Mouse (Mus musculus) liver, embryonic 11.5 days (tissue): ENCODE data around the gene Nsf. TPM values are rescaled to one million over a fixed set of nuclear protein-coding genes. Genes with fewer than 3 reads are reported as not detected.
A peak's percentile ranks its signal among the peaks of the same experiment; 100 is the strongest.

Source experiments
- ATAC-seq: fragments of 200-750 bp; cut with Nextera tagmentation; replicated peaks from 2 replicates; pipeline ENCODE4 v1.8.0; 2017; ENCODE audit warnings: moderate number of reproducible peaks, mild to moderate bottlenecking, moderate TSS enrichment, moderate library complexity; ENCODE audit not compliant: low FRiP score
- DNase-seq: peaks from one replicate; pipeline ENCODE4 v3.0.0-alpha.2; 2017; ENCODE audit warnings: low spot score
- H3K27ac ChIP-seq: fragments of 300-500 bp; sonication (generic); 2 replicates; pipeline ENCODE4 v1.5.1; 2014; ENCODE audit warnings: mild to moderate bottlenecking, low read depth, low read length, control low read depth
- H3K27me3 ChIP-seq: fragments of 300-500 bp; sonication (generic); replicated peaks from 2 replicates; pipeline ENCODE4 v1.6.1; 2014; ENCODE audit warnings: low read length, mixed read lengths; ENCODE audit not compliant: control insufficient read depth, insufficient read depth
- H3K36me3 ChIP-seq: fragments of 300-500 bp; sonication (generic); 2 replicates; pipeline ENCODE4 v1.6.1; 2014; ENCODE audit warnings: mild to moderate bottlenecking, low read length, moderate library complexity, mixed read lengths; ENCODE audit not compliant: control insufficient read depth, insufficient read depth
- H3K4me1 ChIP-seq: fragments of 300-500 bp; sonication (generic); replicated peaks from 2 replicates; pipeline ENCODE4 v1.6.1; 2014; ENCODE audit warnings: low read length, mixed read lengths; ENCODE audit not compliant: control insufficient read depth, insufficient read depth
- H3K4me2 ChIP-seq: fragments of 300-500 bp; sonication (generic); 2 replicates; pipeline ENCODE4 v1.6.1; 2014; ENCODE audit warnings: mild to moderate bottlenecking, control low read depth, moderate library complexity
- H3K4me3 ChIP-seq: fragments of 300-500 bp; sonication (generic); 2 replicates; pipeline ENCODE4 v1.5.1; 2014; ENCODE audit warnings: low read depth, low read length, control low read depth
- H3K9ac ChIP-seq: fragments of 300-500 bp; sonication (generic); 2 replicates; pipeline ENCODE4 v1.6.1; 2014; ENCODE audit warnings: low read depth, low read length, control low read depth
- H3K9me3 ChIP-seq: fragments of 300-500 bp; sonication (generic); 2 replicates; pipeline ENCODE4 v1.6.1; 2016; ENCODE audit warnings: low read length, inconsistent platforms, mixed read lengths; ENCODE audit not compliant: control insufficient read depth
- WGBS: fragments of 180-500 bp; shearing (Covaris S2); extraction: QIAGEN DNeasy Blood & Tissue Kit; methylation state at CpG from one replicate; pipeline ENCODE4 v1.1.7; 2014; 5-methylcytosine and 5-hydroxymethylcytosine counted together
- polyA plus RNA-seq: library from polyadenylated mRNA; unstranded; fragments of >200 nt; fragmentation: Nextera tagmentation; extraction: Ambion mirVana; gene quantifications from 2 replicates; pipeline ENCODE4 v1.2.1, GENCODE M21; 2014

Gene Nsf
- polyA plus RNA-seq, 1 experiment from 2014 or later, result 50.3 TPM

DNA sequence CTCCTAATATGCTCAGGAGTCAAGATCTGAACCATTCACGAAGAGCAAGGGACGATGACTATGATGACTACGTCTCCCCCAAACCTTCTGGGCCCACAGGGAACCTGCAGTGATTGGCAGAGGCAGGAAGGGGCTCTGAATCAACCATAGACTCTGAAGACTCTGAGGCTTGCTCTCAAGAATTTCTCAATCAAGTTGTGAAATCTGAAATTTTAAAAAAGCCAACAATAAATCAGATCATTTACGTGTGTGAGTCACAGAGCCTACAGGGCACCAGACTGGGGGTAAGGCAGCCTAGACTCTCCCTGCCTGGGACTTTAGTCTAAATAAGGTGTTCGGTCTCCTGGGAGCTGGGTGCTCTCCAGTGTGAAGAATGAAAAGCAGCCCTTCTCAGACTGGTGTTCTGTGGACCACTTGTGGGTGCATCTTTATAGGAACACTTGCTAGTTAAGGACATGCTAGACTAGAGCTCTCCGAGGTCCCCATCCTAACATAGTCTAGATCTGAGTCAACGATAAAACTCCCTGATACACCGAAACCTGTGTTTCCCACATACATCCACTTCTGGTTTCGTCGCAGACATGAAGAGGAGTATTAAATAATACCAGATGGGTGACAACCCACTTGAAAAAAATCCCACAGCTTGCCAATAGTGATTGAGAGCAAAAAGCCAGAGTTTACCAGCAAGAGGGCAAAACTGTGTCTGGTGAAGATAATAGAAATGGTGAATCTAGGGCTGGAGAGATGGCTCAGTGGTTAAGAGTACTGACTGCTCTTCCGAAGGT, 56.7 kb downstream of the Nsf start:
- H3K4me1 ChIP-seq, result no peaks in the 10 kb centered on the region
- 87% methylated on average over 11 of the region's 11 CpGs for WGBS
- H3K4me2 ChIP-seq, result no peak overlapping the region
- H3K27ac ChIP-seq, result no peak overlapping the region
- H3K9ac ChIP-seq, result no peak overlapping the region
- ATAC-seq (no peak), DNase-seq (no peak)
- no peaks in the 10 kb centered on the region for H3K36me3 ChIP-seq
- H3K4me3 ChIP-seq, result no peak overlapping the region
- no peaks in the 10 kb centered on the region for H3K9me3 ChIP-seq
- no peaks in the 10 kb centered on the region for H3K27me3 ChIP-seq

DNA sequence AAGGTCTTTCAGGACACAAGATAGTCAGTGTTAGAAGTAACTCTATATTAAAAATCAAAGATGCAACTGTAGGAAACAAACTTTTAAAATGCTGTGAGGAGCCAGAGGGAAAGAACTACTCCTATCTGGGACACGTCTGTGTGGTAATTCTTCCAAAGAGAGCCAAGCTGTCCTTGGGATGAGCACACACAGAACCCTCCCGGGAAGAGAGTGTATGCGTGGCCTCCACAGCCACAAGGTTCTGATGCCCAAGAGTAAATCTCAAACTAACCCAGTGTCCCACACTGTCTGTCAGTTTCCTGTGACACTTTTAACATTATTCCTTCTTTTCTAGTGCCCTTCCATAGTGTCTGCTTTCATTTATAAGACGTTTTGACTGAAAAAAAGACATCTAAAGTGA, 57.8 kb downstream of the Nsf start:
- DNase-seq (no peak), ATAC-seq (no peak)
- no peak overlapping the region for H3K9ac ChIP-seq
- H3K27me3 ChIP-seq, result no peaks in the 10 kb centered on the region
- H3K4me3 ChIP-seq, result no peak overlapping the region
- no peaks in the 10 kb centered on the region for H3K9me3 ChIP-seq
- no peaks in the 10 kb centered on the region for H3K36me3 ChIP-seq
- H3K4me2 ChIP-seq, result no peak overlapping the region
- no peaks in the 10 kb centered on the region for H3K4me1 ChIP-seq
- H3K27ac ChIP-seq, result no peak overlapping the region
- WGBS, result 88% methylated on average over 4 of the region's 4 CpGs

DNA sequence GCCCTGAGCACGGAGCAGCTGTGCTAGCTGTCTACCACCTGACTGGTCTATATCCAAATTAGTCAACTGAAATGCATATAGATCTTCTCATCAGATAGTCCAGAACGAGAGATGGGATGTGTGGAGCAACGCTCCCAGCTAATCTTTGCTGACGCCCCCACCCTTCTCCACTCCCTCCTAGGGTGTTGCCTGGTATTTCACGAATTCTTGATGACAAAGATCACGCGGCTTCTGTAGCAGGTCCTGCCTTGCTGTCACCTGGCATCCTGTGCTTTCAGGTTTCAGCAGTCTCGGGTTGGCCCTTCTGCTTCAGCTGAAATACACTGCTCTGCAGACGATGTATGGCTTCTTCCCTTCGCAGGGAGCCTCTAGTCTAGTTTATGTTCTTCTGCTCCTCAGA, 61.0 kb downstream of the Nsf start:
- no peaks in the 10 kb centered on the region for H3K27me3 ChIP-seq
- H3K9me3 ChIP-seq, result no peaks in the 10 kb centered on the region
- H3K4me2 ChIP-seq, result no peak overlapping the region
- DNase-seq (no peak), ATAC-seq (no peak)
- no peak overlapping the region for H3K27ac ChIP-seq
- H3K36me3 ChIP-seq, result no peaks in the 10 kb centered on the region
- H3K4me3 ChIP-seq, result no peak overlapping the region
- 86% methylated on average over 10 of the region's 10 CpGs for WGBS
- H3K4me1 ChIP-seq, result no peaks in the 10 kb centered on the region
- H3K9ac ChIP-seq, result no peak overlapping the region

DNA sequence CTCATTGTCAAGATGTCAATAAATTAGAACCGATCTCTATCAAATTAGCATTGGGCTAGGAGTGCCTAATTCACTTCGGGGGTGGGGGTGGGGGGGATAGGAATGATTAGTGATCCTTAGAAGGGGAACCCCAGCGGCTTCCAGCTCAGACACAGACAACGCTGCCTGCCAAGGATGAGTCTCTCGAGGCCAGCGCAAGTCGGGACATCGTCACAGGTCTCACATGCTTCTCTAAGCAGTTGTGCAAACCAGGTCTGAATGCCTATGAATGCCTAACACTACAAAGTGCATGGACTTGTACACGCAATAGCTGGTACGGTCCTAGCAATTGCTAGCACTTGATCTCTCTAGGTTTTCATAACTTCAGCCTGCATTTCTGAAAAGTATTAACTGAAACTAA, 62.1 kb downstream of the Nsf start:
- Histone ChIP-seq H3K9me3 (no peaks in the 10 kb centered on the region), H3K9ac (no peak overlapping the region), H3K4me1 (no peaks in the 10 kb centered on the region), H3K36me3 (no peaks in the 10 kb centered on the region), H3K4me3 (no peak overlapping the region), H3K27me3 (no peaks in the 10 kb centered on the region), H3K4me2 (no peak overlapping the region), H3K27ac (no peak overlapping the region)
- no peak for DNase-seq
- ATAC-seq, result no peak
- whole genome bisulfite sequencing, result 93% methylated on average over 10 of the region's 10 CpGs

DNA sequence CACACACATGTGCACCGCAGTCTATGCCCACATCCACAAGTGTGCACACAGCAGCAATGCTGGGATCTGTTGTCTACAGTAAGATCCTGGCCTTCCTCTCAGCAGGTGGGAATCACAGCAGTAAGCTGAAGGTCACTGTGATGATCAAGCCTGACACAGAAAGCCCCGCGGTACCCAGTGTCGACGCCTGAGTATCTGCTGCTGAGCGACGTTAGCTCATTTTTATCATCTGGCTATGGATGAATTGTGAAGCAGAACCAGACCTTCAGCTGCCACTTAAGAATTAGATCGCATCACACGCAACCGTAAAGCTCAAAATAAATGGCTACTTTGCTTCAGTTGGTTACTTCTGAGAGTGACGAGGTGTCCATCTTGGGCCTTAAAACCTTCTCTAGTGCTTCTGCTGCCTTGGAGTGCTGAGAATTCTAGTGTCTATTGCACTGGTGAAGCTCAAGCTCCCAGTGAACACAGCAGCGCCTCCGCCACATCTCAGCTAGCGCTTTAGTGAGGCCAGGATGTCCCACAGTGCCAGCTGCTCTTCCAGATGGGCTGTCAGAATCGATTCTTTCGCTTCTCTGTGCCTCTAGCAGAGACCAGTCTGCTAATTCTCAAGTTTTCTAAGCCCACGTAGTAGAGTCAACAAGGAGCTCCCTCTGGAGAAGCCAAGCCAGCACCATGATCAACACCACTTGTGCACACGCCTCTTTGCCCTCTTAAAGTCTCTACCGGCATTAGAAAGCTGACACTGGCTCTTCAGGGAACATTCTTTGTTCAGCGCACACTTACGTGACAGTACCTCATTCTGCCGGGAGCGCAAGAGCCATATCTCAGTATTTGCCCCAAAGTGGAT, 63.3 kb downstream of the Nsf start:
- Histone ChIP-seq H3K9me3 (no peaks in the 10 kb centered on the region), H3K27me3 (no peaks in the 10 kb centered on the region), H3K4me2 (no peak overlapping the region), H3K27ac (no peak overlapping the region), H3K36me3 (no peaks in the 10 kb centered on the region), H3K4me3 (no peak overlapping the region), H3K4me1 (no peaks in the 10 kb centered on the region), H3K9ac (no peak overlapping the region)
- DNase-seq, result no peak
- WGBS, result 90% methylated on average over 23 of the region's 23 CpGs
- no peak for ATAC-seq

DNA sequence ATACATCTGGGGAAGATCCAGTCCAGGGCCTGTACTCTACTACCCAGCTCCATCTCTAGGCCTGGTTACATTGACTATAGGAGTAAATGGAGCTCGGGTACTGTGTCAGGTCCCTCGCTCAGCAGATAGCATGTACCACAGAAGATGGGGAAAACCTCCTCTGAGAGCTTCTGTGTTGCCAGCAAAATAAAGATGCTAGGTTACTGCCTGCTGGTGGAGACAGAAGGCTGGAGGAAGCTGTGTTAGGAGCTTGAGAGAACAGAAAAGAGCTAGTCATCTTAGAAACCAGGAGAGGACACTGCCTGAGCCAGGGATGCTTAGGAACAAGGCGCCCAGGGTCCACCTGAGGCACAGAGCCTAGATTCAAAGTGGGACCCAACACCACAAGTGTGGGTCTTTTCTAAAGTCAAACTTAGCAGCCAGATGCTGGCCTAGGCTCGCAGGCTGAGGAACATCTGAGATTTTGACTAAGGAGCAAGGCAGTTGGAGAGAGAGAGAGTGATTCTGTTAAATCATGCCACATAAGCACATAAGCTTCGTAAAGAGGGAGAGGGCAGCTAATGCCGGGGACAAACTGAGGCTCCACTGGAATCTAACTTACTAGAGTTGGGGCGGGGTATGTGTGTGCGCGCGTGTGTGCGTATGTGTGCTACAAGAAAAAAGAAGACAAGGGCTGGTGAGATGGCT, 66.0 kb downstream of the Nsf start:
- H3K4me1 ChIP-seq, result no peaks in the 10 kb centered on the region
- no peaks in the 10 kb centered on the region for H3K9me3 ChIP-seq
- ATAC-seq (no peak), DNase-seq (no peak)
- no peak overlapping the region for H3K4me3 ChIP-seq
- H3K27me3 ChIP-seq, result no peaks in the 10 kb centered on the region
- H3K4me2 ChIP-seq, result no peak overlapping the region
- no peak overlapping the region for H3K27ac ChIP-seq
- no peaks in the 10 kb centered on the region for H3K36me3 ChIP-seq
- H3K9ac ChIP-seq, result no peak overlapping the region
- WGBS, result 92% methylated on average over 11 of the region's 11 CpGs

DNA sequence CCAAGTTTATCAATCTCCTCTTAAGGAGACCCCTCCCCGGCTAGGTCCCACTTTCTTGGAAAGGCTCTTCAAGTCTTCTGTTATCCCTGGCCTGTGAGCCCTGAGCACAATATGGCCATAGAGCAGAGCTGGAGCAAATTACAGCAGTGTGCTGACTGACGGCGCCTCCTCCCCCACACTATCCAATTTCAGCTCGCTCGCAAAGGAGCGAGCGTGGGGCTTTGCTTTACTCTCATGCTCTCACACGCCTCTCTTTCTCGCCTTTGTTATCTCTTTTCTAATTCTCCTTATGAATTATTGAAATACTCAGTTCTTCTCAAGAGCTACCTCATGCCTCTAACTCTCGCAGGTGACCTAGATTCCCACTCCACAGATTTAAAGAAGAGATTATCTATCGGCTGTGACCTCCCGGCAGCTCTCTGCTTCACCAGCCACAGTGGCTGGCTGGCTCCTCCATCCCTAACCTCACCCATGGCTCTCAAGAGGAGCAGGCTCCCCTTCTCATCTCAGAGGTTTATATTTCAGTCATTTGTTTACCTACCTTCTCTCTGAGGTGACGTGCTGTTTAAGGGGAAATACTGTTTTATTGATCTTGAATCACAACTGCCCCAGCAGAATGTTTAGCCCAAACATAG, 69.0 kb downstream of the Nsf start:
- H3K27me3 ChIP-seq, result no peaks in the 10 kb centered on the region
- 47% methylated on average over 13 of the region's 13 CpGs for WGBS
- no peak overlapping the region for H3K27ac ChIP-seq
- ATAC-seq (no peak), DNase-seq (no peak)
- peaks cover 2% of the 10 kb centered on the region; the same call in 1 of the 2 replicates for H3K36me3 ChIP-seq
- H3K9me3 ChIP-seq, result no peaks in the 10 kb centered on the region
- no peak overlapping the region for H3K9ac ChIP-seq
- H3K4me1 ChIP-seq, result no peaks in the 10 kb centered on the region
- no peak overlapping the region for H3K4me3 ChIP-seq
- 0 out of 2 replicates have a peak overlapping the region, but pooled peaks have one; percentile 22 for H3K4me2 ChIP-seq

DNA sequence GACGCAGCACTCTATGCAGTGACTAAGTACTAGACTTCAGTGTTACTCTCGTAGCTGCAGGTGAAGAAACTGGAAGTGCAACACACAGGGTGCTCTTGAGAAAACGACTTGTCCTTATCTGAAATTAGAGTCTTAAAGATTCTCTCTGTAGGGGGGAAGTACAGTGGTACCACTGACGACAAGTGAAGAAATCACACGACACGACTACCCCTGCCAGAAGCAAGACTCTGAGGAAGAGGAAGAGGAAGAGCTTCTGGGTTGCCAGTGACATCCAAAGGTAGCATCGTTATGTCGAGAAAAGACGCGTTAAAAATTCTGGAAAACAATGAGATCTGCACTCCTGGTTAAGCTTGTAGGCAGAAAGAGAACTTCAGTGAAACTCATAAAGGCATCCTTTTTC, 70.1 kb downstream of the Nsf start:
- no peak overlapping the region for H3K4me3 ChIP-seq
- no peaks in the 10 kb centered on the region for H3K4me1 ChIP-seq
- WGBS, result 84% methylated on average over 10 of the region's 10 CpGs
- no peak overlapping the region for H3K9ac ChIP-seq
- no peaks in the 10 kb centered on the region for H3K27me3 ChIP-seq
- DNase-seq (no peak), ATAC-seq (no peak)
- peaks cover 3% of the 10 kb centered on the region; the same call in 1 of the 2 replicates for H3K36me3 ChIP-seq
- H3K27ac ChIP-seq, result no peak overlapping the region
- H3K9me3 ChIP-seq, result no peaks in the 10 kb centered on the region
- no peak overlapping the region for H3K4me2 ChIP-seq
